Mouse (Mus musculus): ENCODE data around the gene Cdc14a. TPM values are rescaled to one million over a fixed set of nuclear protein-coding genes. Genes with fewer than 3 reads are reported as not detected.

Gene Cdc14a
- polyA plus RNA-seq, 1 experiment from 2014 or later: 15.7 TPM

- Histone ChIP-seq H3K36me3 (ENCODE audit: control insufficient read depth, insufficient read depth, low read length) (peaks cover 10% of the 10 kb centered on the region), H3K4me3 (ENCODE audit: low read depth, low read length) (no peak overlapping the region), H3K4me2 (replicated peaks; ENCODE audit: low read depth, low read length) (no peak overlapping the region), H3K9ac (replicated peaks; ENCODE audit: low read depth, low read length) (no peak overlapping the region), H3K9me3 (ENCODE audit: control insufficient read depth, low read depth, low read length) (no peaks in the 10 kb centered on the region), H3K27ac (ENCODE audit: low read length) (no peak overlapping the region), H3K4me1 (ENCODE audit: control insufficient read depth, insufficient read depth, low read length) (no peaks in the 10 kb centered on the region), H3K27me3 (ENCODE audit: control insufficient read depth, insufficient read depth, low read length) (no peaks in the 10 kb centered on the region)
- 88% methylated on average over 10 of the region's 10 CpGs for WGBS
- no peak for ATAC-seq (ENCODE audit: insufficient number of reproducible peaks, insufficient read depth, low FRiP score, low read depth)
Observed at GRCm38 (mm10) chr3:116310033-116310432, 113.8 kb downstream of the Cdc14a start.

DNA sequence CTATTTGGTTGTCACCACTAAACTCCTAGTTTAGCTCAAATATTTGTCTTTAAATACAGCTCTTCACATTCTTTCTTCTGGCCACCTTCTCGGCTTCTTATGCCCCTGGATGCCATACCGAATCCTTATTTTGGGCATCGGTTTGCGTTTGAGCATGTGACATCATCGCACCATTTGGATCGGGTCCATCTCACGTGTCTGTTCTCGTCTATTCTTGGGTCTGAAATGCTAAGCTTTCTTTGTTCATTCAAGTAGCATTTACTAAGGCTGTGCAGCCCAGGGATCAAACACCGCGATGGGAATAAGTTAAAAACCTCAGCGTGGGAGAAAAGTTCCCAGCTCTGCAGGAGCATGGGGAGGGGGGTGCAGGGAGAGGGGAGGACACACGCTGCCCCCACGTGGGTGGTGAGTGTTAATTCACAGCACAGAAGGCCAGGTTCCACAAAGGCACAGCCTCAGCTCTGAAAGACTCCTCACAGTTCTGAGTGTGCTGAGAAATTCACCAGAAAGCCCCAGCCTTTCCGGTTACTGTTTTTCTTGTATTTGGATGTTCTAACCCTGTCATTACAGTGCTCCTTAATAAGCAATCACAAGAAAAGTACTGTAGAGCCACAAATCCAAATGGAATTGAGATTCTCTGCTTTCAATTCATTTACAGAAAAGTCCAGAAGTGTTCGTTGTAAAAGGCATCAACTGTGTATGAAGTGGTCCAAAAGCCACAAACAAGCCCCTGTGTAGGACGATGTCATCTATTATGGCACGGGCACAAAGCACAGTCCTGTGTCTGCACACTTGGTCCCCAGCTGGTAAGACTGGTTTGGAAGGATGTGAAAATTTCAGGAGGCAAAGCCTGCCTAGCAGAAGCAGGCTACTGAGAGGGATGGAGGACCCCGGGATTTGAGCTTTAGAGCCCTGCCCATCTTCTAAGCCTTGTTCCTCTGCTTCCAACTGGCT lies 118.8 kb downstream of the Cdc14a start:
- Histone ChIP-seq H3K4me3 (ENCODE audit: low read depth, low read length) (no peak overlapping the region), H3K4me1 (ENCODE audit: control insufficient read depth, insufficient read depth, low read length) (no peaks in the 10 kb centered on the region), H3K36me3 (ENCODE audit: control insufficient read depth, insufficient read depth, low read length) (peaks cover 6% of the 10 kb centered on the region), H3K27me3 (ENCODE audit: control insufficient read depth, insufficient read depth, low read length) (no peaks in the 10 kb centered on the region), H3K27ac (ENCODE audit: low read length) (no peak overlapping the region), H3K4me2 (replicated peaks; ENCODE audit: low read depth, low read length) (no peak overlapping the region), H3K9ac (replicated peaks; ENCODE audit: low read depth, low read length) (no peak overlapping the region), H3K9me3 (ENCODE audit: control insufficient read depth, low read depth, low read length) (no peaks in the 10 kb centered on the region)
- no peak for ATAC-seq (ENCODE audit: insufficient number of reproducible peaks, insufficient read depth, low FRiP score, low read depth)
- WGBS: 81% methylated on average over 18 of the region's 18 CpGs

DNA sequence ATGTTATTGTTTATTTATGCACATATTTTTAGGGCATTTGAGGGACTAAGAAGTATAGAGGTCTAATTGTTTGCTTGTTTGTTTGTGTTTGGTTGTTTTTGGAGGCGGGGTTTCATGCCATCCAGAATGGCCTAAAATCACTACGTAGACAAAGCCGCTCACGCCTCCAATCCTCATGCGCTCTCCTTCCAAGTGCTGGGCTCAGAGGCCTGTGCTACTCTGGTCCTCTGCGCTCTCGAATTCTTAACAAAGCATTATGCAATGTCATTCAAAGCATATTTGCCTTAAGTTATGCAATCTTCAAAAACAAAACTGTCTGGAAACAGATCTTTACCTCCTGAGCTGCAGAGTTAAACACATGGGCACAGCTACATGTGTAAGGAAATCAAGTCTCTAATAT lies 121.3 kb downstream of the Cdc14a start:
- Histone ChIP-seq H3K27me3 (ENCODE audit: control insufficient read depth, insufficient read depth, low read length) (no peaks in the 10 kb centered on the region), H3K4me1 (ENCODE audit: control insufficient read depth, insufficient read depth, low read length) (no peaks in the 10 kb centered on the region), H3K4me3 (ENCODE audit: low read depth, low read length) (no peak overlapping the region), H3K27ac (ENCODE audit: low read length) (no peak overlapping the region), H3K9ac (replicated peaks; ENCODE audit: low read depth, low read length) (no peak overlapping the region), H3K9me3 (ENCODE audit: control insufficient read depth, low read depth, low read length) (no peaks in the 10 kb centered on the region), H3K36me3 (ENCODE audit: control insufficient read depth, insufficient read depth, low read length) (peaks cover 6% of the 10 kb centered on the region), H3K4me2 (replicated peaks; ENCODE audit: low read depth, low read length) (no peak overlapping the region)
- ATAC-seq (ENCODE audit: insufficient number of reproducible peaks, insufficient read depth, low FRiP score, low read depth): no peak
- WGBS: 97% methylated on average over 7 of the region's 7 CpGs

DNA sequence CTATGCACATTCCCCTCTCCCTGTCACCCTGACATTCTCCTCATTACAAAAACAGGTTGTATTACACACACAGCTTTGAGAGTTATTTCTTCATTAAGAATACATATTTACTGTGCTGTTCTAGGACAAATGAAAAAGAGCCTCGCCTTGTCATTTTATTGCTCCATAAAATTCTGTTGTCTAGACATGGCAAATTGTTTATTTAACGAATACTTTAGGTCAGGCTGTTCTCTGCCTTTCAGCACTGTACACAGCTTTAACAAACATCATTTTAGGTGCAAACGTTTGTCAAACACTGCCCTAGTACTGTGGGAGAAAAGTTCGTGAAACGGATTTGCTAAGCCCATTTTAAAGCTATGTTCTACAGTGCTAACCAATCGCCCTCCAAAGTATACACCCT lies 122.1 kb downstream of the Cdc14a start:
- ATAC-seq (ENCODE audit: insufficient number of reproducible peaks, insufficient read depth, low FRiP score, low read depth): no peak
- Histone ChIP-seq H3K4me1 (ENCODE audit: control insufficient read depth, insufficient read depth, low read length) (no peaks in the 10 kb centered on the region), H3K36me3 (ENCODE audit: control insufficient read depth, insufficient read depth, low read length) (peaks cover 3% of the 10 kb centered on the region), H3K9ac (replicated peaks; ENCODE audit: low read depth, low read length) (no peak overlapping the region), H3K4me2 (replicated peaks; ENCODE audit: low read depth, low read length) (no peak overlapping the region), H3K27me3 (ENCODE audit: control insufficient read depth, insufficient read depth, low read length) (no peaks in the 10 kb centered on the region), H3K4me3 (ENCODE audit: low read depth, low read length) (no peak overlapping the region), H3K27ac (ENCODE audit: low read length) (no peak overlapping the region), H3K9me3 (ENCODE audit: control insufficient read depth, low read depth, low read length) (no peaks in the 10 kb centered on the region)
- WGBS: 62% methylated on average over 6 of the region's 6 CpGs

GRCm38 (mm10) chr3:116298727-116299126 lies 125.1 kb downstream of the Cdc14a start:
- Histone ChIP-seq H3K9me3 (ENCODE audit: control insufficient read depth, low read depth, low read length) (no peaks in the 10 kb centered on the region), H3K4me2 (replicated peaks; ENCODE audit: low read depth, low read length) (no peak overlapping the region), H3K27me3 (ENCODE audit: control insufficient read depth, insufficient read depth, low read length) (no peaks in the 10 kb centered on the region), H3K36me3 (ENCODE audit: control insufficient read depth, insufficient read depth, low read length) (peaks cover 4% of the 10 kb centered on the region), H3K9ac (replicated peaks; ENCODE audit: low read depth, low read length) (no peak overlapping the region), H3K27ac (ENCODE audit: low read length) (no peak overlapping the region), H3K4me1 (ENCODE audit: control insufficient read depth, insufficient read depth, low read length) (no peaks in the 10 kb centered on the region), H3K4me3 (ENCODE audit: low read depth, low read length) (no peak overlapping the region)
- no peak for ATAC-seq (ENCODE audit: insufficient number of reproducible peaks, insufficient read depth, low FRiP score, low read depth)
- 76% methylated on average over 10 of the region's 10 CpGs for WGBS

DNA sequence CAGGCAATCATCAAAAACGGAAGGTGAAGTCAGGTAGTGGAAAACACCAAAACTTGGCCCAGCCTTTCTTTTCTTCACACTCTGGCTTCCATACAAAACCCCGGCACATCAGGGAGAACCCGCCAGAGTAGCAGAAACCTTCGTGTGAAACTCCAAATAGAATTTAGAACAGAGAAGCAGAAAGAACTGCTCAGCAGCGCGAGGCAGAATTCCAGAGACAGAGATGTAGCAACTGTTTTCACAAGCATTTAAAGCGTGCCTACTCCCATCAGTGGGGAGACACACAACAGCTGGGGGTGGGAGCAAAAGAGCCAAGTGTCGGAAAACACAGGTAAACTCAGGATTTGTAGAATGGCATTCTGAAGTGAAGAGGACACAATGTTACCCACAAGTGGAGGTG lies 125.8 kb downstream of the Cdc14a start:
- H3K4me3 ChIP-seq (ENCODE audit: low read depth, low read length): no peak overlapping the region
- no peak overlapping the region for H3K27ac ChIP-seq (ENCODE audit: low read length)
- no peak overlapping the region for H3K9ac ChIP-seq (replicated peaks; ENCODE audit: low read depth, low read length)
- H3K36me3 ChIP-seq (ENCODE audit: control insufficient read depth, insufficient read depth, low read length): peaks cover 9% of the 10 kb centered on the region
- no peaks in the 10 kb centered on the region for H3K4me1 ChIP-seq (ENCODE audit: control insufficient read depth, insufficient read depth, low read length)
- 83% methylated on average over 8 of the region's 8 CpGs for WGBS
- H3K27me3 ChIP-seq (ENCODE audit: control insufficient read depth, insufficient read depth, low read length): no peaks in the 10 kb centered on the region
- no peak for ATAC-seq (ENCODE audit: insufficient number of reproducible peaks, insufficient read depth, low FRiP score, low read depth)
- no peaks in the 10 kb centered on the region for H3K9me3 ChIP-seq (ENCODE audit: control insufficient read depth, low read depth, low read length)
- H3K4me2 ChIP-seq (replicated peaks; ENCODE audit: low read depth, low read length): no peak overlapping the region

- H3K9ac ChIP-seq (replicated peaks; ENCODE audit: low read depth, low read length): no peak overlapping the region
- no peak overlapping the region for H3K27ac ChIP-seq (ENCODE audit: low read length)
- no peak overlapping the region for H3K4me2 ChIP-seq (replicated peaks; ENCODE audit: low read depth, low read length)
- H3K27me3 ChIP-seq (ENCODE audit: control insufficient read depth, insufficient read depth, low read length): no peaks in the 10 kb centered on the region
- no peaks in the 10 kb centered on the region for H3K4me1 ChIP-seq (ENCODE audit: control insufficient read depth, insufficient read depth, low read length)
- H3K9me3 ChIP-seq (ENCODE audit: control insufficient read depth, low read depth, low read length): no peaks in the 10 kb centered on the region
- H3K4me3 ChIP-seq (ENCODE audit: low read depth, low read length): no peak overlapping the region
- WGBS: 89% methylated on average over 7 of the region's 7 CpGs
- H3K36me3 ChIP-seq (ENCODE audit: control insufficient read depth, insufficient read depth, low read length): peaks cover 12% of the 10 kb centered on the region
- no peak for ATAC-seq (ENCODE audit: insufficient number of reproducible peaks, insufficient read depth, low FRiP score, low read depth)
Observed at GRCm38 (mm10) chr3:116297170-116297569, 126.7 kb downstream of the Cdc14a start.

DNA sequence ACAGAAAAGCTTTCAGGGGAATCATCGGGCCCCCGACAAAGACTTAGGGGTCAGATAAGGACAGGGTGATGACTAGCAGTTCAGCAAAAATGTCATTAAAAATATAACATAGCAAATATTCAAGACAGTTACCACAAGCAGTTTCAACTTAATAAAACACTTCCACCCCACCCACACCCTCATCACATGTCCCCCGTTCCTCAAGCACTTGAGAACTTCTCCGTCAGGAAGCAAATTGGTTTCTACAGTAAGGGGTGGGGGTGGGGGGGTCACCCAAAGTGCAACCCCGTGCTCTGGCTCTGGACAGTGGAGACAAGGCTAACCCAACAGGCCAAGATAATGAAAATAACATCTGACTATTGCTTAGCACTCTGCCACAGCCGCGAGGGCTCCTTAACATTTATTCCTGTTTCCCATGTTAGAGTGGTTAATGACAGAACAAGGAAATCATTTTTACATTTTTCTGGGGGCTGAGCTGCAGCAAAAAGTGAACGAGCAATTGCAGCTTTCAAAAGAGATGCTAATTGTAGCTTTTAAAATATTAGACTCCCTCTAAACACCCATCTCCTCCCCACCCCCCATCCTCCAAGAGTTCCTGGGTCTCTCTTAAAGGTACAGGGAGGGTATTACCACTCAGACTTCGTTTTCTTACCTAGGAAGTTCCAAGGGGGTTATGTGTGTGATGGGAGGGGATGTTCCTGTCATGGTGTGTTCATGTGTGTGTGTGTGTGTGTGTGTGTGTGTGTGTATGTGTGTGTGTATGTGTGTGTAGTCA lies 133.6 kb downstream of the Cdc14a start:
- 80% methylated on average over 9 of the region's 9 CpGs for WGBS
- no peak for ATAC-seq (ENCODE audit: insufficient number of reproducible peaks, insufficient read depth, low FRiP score, low read depth)
- Histone ChIP-seq H3K27me3 (ENCODE audit: control insufficient read depth, insufficient read depth, low read length) (no peaks in the 10 kb centered on the region), H3K4me2 (replicated peaks; ENCODE audit: low read depth, low read length) (no peak overlapping the region), H3K9ac (replicated peaks; ENCODE audit: low read depth, low read length) (no peak overlapping the region), H3K27ac (ENCODE audit: low read length) (no peak overlapping the region), H3K4me3 (ENCODE audit: low read depth, low read length) (no peak overlapping the region), H3K36me3 (ENCODE audit: control insufficient read depth, insufficient read depth, low read length) (peaks cover 12% of the 10 kb centered on the region), H3K4me1 (ENCODE audit: control insufficient read depth, insufficient read depth, low read length) (no peaks in the 10 kb centered on the region), H3K9me3 (ENCODE audit: control insufficient read depth, low read depth, low read length) (no peaks in the 10 kb centered on the region)
